Mouse (Mus musculus): ENCODE data around the gene Tbc1d5. TPM values are rescaled to one million over a fixed set of nuclear protein-coding genes. Genes with fewer than 3 reads are reported as not detected.
"Not testable (repeated sequence)": the region's sequence is repeated elsewhere in the genome, so short reads cannot be mapped to it uniquely, and the experiment has no call there.

The Tbc1d5 gene
- polyA plus RNA-seq, 1 experiment: 19.9 TPM

- DNase-seq (ENCODE audit: extremely low spot score in 1 of 2, low spot score in 1 of 2): no peak
Observed at GRCm38 (mm10) chr17:50753356-50754138, 425.6 kb downstream of the Tbc1d5 start.

GRCm38 (mm10) chr17:50752753-50753152, 426.4 kb downstream of the Tbc1d5 start:
- no peak for DNase-seq (ENCODE audit: extremely low spot score in 1 of 2, low spot score in 1 of 2)

GRCm38 (mm10) chr17:50751911-50752310, 427.2 kb downstream of the Tbc1d5 start:
- DNase-seq (ENCODE audit: extremely low spot score in 1 of 2, low spot score in 1 of 2): no peak

- no peak for DNase-seq (ENCODE audit: extremely low spot score in 1 of 2, low spot score in 1 of 2)
Observed at GRCm38 (mm10) chr17:50750874-50751273, 428.3 kb downstream of the Tbc1d5 start.

- DNase-seq (ENCODE audit: extremely low spot score in 1 of 2, low spot score in 1 of 2): no peak
Observed at GRCm38 (mm10) chr17:50741386-50741785, 437.8 kb downstream of the Tbc1d5 start.

- DNase-seq (ENCODE audit: extremely low spot score in 1 of 2, low spot score in 1 of 2): no peak
Observed at GRCm38 (mm10) chr17:50740804-50741203, 438.3 kb downstream of the Tbc1d5 start.

GRCm38 (mm10) chr17:50738476-50738875, 440.7 kb downstream of the Tbc1d5 start:
- DNase-seq (ENCODE audit: extremely low spot score in 1 of 2, low spot score in 1 of 2): no peak

GRCm38 (mm10) chr17:50737068-50737467, 442.1 kb downstream of the Tbc1d5 start:
- DNase-seq (ENCODE audit: extremely low spot score in 1 of 2, low spot score in 1 of 2): no peak

- DNase-seq (ENCODE audit: extremely low spot score in 1 of 2, low spot score in 1 of 2): no peak
Observed at GRCm38 (mm10) chr17:50735955-50736533, 443.1 kb downstream of the Tbc1d5 start.

- DNase-seq (ENCODE audit: extremely low spot score in 1 of 2, low spot score in 1 of 2): no peak
Observed at GRCm38 (mm10) chr17:50735382-50735954, 443.7 kb downstream of the Tbc1d5 start.

- DNase-seq (ENCODE audit: extremely low spot score in 1 of 2, low spot score in 1 of 2): no peak
Observed at GRCm38 (mm10) chr17:50734781-50735180, 444.4 kb downstream of the Tbc1d5 start.

- DNase-seq (ENCODE audit: extremely low spot score in 1 of 2, low spot score in 1 of 2): no peak
Observed at GRCm38 (mm10) chr17:50733390-50733789, 445.8 kb downstream of the Tbc1d5 start.

- no peak for DNase-seq (ENCODE audit: extremely low spot score in 1 of 2, low spot score in 1 of 2)
Observed at GRCm38 (mm10) chr17:50731876-50732275, 447.3 kb downstream of the Tbc1d5 start.

GRCm38 (mm10) chr17:50730896-50731295, 448.3 kb downstream of the Tbc1d5 start:
- DNase-seq (ENCODE audit: extremely low spot score in 1 of 2, low spot score in 1 of 2): no peak

- DNase-seq (ENCODE audit: extremely low spot score in 1 of 2, low spot score in 1 of 2): no peak
Observed at GRCm38 (mm10) chr17:50729577-50729976, 449.6 kb downstream of the Tbc1d5 start.

GRCm38 (mm10) chr17:50729031-50729430, 450.1 kb downstream of the Tbc1d5 start:
- no peak for DNase-seq (ENCODE audit: extremely low spot score in 1 of 2, low spot score in 1 of 2)

GRCm38 (mm10) chr17:50726265-50726664, 452.9 kb downstream of the Tbc1d5 start:
- DNase-seq (ENCODE audit: extremely low spot score in 1 of 2, low spot score in 1 of 2): no peak

- DNase-seq (ENCODE audit: extremely low spot score in 1 of 2, low spot score in 1 of 2): no peak
Observed at GRCm38 (mm10) chr17:50724376-50724775, 454.8 kb downstream of the Tbc1d5 start.

GRCm38 (mm10) chr17:50717586-50717985, 461.6 kb downstream of the Tbc1d5 start:
- no peak for DNase-seq (ENCODE audit: extremely low spot score in 1 of 2, low spot score in 1 of 2)

GRCm38 (mm10) chr17:50710497-50711222, 468.5 kb downstream of the Tbc1d5 start:
- DNase-seq (ENCODE audit: extremely low spot score in 1 of 2, low spot score in 1 of 2): no peak

GRCm38 (mm10) chr17:50698410-50698809, 480.7 kb downstream of the Tbc1d5 start:
- DNase-seq (ENCODE audit: extremely low spot score in 1 of 2, low spot score in 1 of 2): not testable (repeated sequence)

Measured in frontal cortex, adult 2 months (tissue).